Mouse (Mus musculus): ENCODE measurements around the gene Idh2. TPM values are rescaled to one million over a fixed set of nuclear protein-coding genes. Genes with fewer than 3 reads are reported as not detected.
"Not testable (repeated sequence)": the region's sequence is repeated elsewhere in the genome, so short reads cannot be mapped to it uniquely, and the experiment has no call there.

Gene Idh2
- polyA plus RNA-seq, 1 experiment, result 48.6 TPM

DNA sequence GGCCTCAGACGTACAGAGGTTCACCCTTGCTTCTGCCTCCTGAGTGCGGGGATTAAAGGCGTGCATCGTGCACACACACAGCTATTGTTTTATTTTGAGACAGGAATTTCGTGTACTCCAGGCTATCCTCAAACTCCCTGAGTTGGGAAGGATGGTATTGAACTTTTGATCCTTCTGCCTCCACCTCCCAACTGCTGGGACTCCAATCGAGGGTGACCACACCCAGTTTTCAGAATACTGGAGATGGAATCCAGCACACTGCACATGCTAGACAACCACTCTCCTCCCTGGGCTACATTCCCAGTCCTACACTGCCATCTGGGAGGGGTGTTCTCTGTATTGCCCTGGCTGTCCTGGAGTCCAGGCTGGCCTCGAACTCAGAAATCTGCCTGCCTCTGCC is 29.5 kb upstream of the Idh2 start:
- TF ChIP-seq POLR2A (IDR thresholded peaks at IDR 0.05; ENCODE audit: borderline replicate concordance, low read depth, low read length) (no peak), CTCF (IDR thresholded peaks at IDR 0.05; ENCODE audit: low read depth, low read length) (no peak)
- peaks cover 15% of the 10 kb centered on the region for H3K4me1 ChIP-seq (ENCODE audit: control insufficient read depth, insufficient read depth, low read length)
- no peak overlapping the region for H3K27ac ChIP-seq (ENCODE audit: insufficient read depth, low read depth, low read length)
- no peak overlapping the region for H3K4me3 ChIP-seq (ENCODE audit: insufficient read depth, low read length)

DNA sequence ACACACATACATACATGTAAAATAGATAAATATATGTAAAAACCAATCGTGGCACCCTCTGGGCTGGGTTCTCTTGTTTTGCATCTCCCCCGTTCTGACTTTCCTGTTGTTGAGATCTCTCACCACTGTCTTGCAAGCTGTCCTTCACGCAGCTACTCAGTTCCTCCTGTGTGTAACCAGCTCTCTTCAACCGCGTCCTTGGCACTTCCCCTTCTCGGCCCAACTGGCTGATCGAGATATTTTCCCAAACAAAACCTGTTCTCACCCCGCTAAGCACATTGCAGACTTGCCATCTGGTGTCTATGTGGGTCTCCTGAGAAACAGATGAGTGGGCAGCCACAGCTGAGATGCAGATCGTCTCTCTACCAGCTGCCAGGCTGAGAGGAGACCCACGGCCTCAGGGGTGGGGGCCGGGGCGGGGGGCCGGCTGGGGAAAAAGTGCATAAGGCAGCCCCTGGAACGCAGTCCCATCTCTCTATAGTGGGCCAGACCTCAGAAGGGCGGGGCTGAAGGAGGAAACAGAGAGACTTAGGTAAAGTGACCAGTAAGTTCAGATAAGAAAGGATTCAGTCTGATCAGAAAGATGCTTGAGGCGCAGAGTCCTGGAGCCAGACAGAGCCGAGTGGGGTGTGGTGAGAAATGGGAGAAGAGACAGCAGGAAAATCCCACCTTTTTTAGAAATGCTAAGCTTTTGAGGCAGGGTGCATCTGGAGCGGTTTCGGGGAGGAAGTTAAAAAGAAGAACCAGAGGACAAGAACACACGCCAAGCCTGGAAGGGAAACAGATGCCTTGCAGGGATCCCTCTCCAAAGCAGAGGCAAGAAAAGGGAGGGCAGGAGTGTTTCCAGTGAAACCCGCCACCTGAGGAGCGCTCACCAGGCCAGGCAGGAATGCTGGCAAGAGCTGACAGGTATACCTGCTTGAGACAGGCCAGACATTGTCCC is 28.4 kb upstream of the Idh2 start:
- H3K4me3 ChIP-seq (ENCODE audit: insufficient read depth, low read length), result peak overlapping the region; percentile 34
- TF ChIP-seq CTCF (IDR thresholded peaks at IDR 0.05; ENCODE audit: low read depth, low read length), result no peak
- no peak for TF ChIP-seq POLR2A (IDR thresholded peaks at IDR 0.05; ENCODE audit: borderline replicate concordance, low read depth, low read length)
- peaks cover 15% of the 10 kb centered on the region for H3K4me1 ChIP-seq (ENCODE audit: control insufficient read depth, insufficient read depth, low read length)
- H3K27ac ChIP-seq (ENCODE audit: insufficient read depth, low read depth, low read length), result peak overlapping the region; percentile 88

DNA sequence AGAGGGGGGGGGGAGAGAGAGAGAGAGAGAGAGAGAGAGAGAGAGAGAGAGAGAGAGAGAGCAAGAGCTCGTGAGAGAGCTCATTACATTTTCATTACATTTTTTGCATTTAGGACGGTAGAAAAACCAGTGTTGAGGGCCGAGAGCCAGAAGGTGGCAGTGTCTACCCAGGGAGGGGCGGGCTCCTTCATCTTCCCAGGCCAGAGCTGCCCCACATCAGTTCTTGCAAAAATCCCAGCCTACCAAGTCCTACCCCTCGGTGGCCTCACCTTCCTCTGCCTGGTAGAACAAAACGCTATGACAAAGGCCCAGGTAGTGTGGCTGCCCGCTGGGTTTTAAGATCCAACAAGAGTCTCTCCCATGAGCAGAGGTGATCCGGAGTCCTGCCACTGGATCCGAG is 25.6 kb upstream of the Idh2 start:
- Histone ChIP-seq H3K27ac (ENCODE audit: insufficient read depth, low read depth, low read length) (no peak overlapping the region), H3K4me1 (ENCODE audit: control insufficient read depth, insufficient read depth, low read length) (peaks cover 15% of the 10 kb centered on the region), H3K4me3 (ENCODE audit: insufficient read depth, low read length) (no peak overlapping the region)
- TF ChIP-seq CTCF (IDR thresholded peaks at IDR 0.05; ENCODE audit: low read depth, low read length) (peak; percentile 89), POLR2A (IDR thresholded peaks at IDR 0.05; ENCODE audit: borderline replicate concordance, low read depth, low read length) (no peak)

DNA sequence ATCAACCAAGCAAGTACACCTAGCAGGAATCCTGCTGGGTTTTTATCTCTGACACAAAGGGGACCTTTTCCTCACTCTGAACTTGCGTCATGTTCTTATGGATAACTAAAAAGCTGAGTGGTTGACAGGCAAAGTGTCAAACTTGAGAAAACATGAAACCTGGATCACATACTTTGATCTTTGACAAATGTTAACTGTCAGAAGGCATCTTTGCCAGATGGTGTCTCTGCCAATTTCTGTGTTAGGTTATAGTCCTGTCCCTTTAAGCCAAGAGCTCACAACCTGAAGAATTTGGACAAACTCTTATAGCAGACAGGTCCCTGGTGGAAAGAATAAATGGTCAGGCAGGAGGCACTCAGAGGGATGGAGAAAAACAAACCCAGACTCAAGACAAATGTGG is 23.2 kb upstream of the Idh2 start:
- Histone ChIP-seq H3K27ac (ENCODE audit: insufficient read depth, low read depth, low read length) (no peak overlapping the region), H3K4me1 (ENCODE audit: control insufficient read depth, insufficient read depth, low read length) (peaks cover 8% of the 10 kb centered on the region), H3K4me3 (ENCODE audit: insufficient read depth, low read length) (no peak overlapping the region)
- no peak for TF ChIP-seq CTCF (IDR thresholded peaks at IDR 0.05; ENCODE audit: low read depth, low read length)
- no peak for TF ChIP-seq POLR2A (IDR thresholded peaks at IDR 0.05; ENCODE audit: borderline replicate concordance, low read depth, low read length)

GRCm38 (mm10) chr7:80135173-80135532 is 20.0 kb upstream of the Idh2 start:
- TF ChIP-seq POLR2A (IDR thresholded peaks at IDR 0.05; ENCODE audit: borderline replicate concordance, low read depth, low read length), result no peak
- no peak for TF ChIP-seq CTCF (IDR thresholded peaks at IDR 0.05; ENCODE audit: low read depth, low read length)
- no peak overlapping the region for H3K4me3 ChIP-seq (ENCODE audit: insufficient read depth, low read length)
- H3K27ac ChIP-seq (ENCODE audit: insufficient read depth, low read depth, low read length), result no peak overlapping the region
- peaks cover 4% of the 10 kb centered on the region; the same call in 1 of the 2 replicates for H3K4me1 ChIP-seq (ENCODE audit: control insufficient read depth, insufficient read depth, low read length)

DNA sequence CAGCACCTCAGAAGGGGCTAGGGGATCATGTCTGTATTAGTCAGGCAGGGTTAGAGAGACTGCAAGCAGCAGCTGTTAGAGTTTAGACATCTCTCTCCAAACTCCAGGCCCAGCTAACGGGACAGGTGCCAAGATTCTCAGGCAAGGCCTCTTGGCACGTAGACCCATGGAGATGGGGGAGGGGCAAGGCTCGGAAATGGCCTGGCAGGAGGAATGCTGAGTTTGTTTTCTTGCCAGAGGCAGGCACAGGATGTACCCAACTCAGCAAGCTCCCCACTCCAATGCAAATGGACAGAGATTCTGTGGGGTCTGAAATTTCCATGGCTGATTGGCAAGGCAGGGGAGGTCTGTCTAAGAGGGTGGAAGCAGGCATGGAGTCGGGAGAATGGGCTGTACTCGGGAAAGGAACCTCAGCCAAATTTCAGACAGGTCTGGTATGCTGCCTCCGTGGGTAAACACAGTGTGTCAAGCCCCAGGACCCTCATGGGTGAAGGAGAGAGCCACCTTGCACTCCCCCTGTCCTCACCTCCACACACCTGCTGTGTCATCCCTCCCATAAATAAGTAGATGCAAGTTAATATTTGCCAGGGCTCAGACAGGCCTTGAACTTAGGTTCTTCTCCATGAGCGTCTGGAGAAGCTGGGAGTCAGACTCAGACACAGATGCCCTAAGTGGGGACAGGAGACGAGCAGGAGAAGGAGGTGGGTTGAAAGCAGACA is 19.4 kb upstream of the Idh2 start:
- H3K27ac ChIP-seq (ENCODE audit: insufficient read depth, low read depth, low read length), result no peak overlapping the region
- peaks cover 3% of the 10 kb centered on the region; the same call in 1 of the 2 replicates for H3K4me1 ChIP-seq (ENCODE audit: control insufficient read depth, insufficient read depth, low read length)
- TF ChIP-seq POLR2A (IDR thresholded peaks at IDR 0.05; ENCODE audit: borderline replicate concordance, low read depth, low read length) (no peak), CTCF (IDR thresholded peaks at IDR 0.05; ENCODE audit: low read depth, low read length) (no peak)
- H3K4me3 ChIP-seq (ENCODE audit: insufficient read depth, low read length), result no peak overlapping the region

DNA sequence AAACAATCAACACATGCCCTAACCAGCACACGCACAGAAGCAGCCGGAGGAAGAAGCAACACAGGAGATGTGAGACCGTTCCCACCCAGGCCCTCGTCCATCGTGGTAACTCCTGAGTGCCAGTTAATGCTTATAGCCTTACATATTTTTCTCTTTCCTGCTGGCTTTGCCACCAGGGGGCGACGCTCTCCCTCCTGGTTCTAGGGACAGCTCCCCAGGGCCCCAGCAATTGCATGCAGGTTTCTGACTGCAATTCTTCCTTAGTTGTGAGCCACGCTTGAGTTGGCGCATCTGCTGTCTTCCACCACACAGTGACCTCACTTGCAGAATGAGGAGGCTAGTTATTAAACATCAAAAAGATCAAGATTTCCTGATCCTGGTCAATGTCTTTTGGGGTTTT is 17.3 kb upstream of the Idh2 start:
- Histone ChIP-seq H3K4me1 (ENCODE audit: control insufficient read depth, insufficient read depth, low read length) (peaks cover 8% of the 10 kb centered on the region; the same call in 1 of the 2 replicates), H3K4me3 (ENCODE audit: insufficient read depth, low read length) (no peak overlapping the region), H3K27ac (ENCODE audit: insufficient read depth, low read depth, low read length) (no peak overlapping the region)
- TF ChIP-seq CTCF (IDR thresholded peaks at IDR 0.05; ENCODE audit: low read depth, low read length), result peak; percentile 62
- TF ChIP-seq POLR2A (IDR thresholded peaks at IDR 0.05; ENCODE audit: borderline replicate concordance, low read depth, low read length), result no peak

DNA sequence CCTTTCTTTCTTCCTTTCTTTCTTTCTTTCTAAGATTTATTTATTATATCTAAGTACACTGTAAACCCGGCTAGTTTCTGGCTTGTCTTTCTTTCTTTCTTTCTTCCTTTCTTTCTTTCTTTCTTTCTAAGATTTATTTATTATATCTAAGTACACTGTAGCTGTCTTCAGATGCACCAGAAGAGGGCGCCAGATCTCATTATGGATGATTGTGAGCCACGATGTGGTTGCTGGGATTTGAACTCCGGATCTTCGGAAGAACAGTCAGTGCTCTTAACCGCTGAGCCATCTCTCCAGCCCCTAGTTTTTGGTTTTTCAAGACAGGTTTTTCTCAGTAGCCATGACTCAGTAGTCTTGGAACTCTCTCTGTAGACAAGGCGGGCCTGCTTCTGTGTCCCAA is 16.1 kb upstream of the Idh2 start:
- H3K27ac ChIP-seq (ENCODE audit: insufficient read depth, low read depth, low read length); H3K4me3 ChIP-seq (ENCODE audit: insufficient read depth, low read length): not testable (repeated sequence)
- H3K4me1 ChIP-seq (ENCODE audit: control insufficient read depth, insufficient read depth, low read length), result peaks cover 11% of the 10 kb centered on the region

GRCm38 (mm10) chr7:80130344-80131055 is 15.3 kb upstream of the Idh2 start:
- Histone ChIP-seq H3K4me1 (ENCODE audit: control insufficient read depth, insufficient read depth, low read length) (peaks cover 13% of the 10 kb centered on the region), H3K27ac (ENCODE audit: insufficient read depth, low read depth, low read length) (no peak overlapping the region), H3K4me3 (ENCODE audit: insufficient read depth, low read length) (no peak overlapping the region)
- TF ChIP-seq CTCF (IDR thresholded peaks at IDR 0.05; ENCODE audit: low read depth, low read length), result no peak
- TF ChIP-seq POLR2A (IDR thresholded peaks at IDR 0.05; ENCODE audit: borderline replicate concordance, low read depth, low read length), result no peak
